Mouse (Mus musculus) C2C12 (cell line): ENCODE measurements around the gene Gnaq. TPM values are rescaled to one million over a fixed set of nuclear protein-coding genes. Genes with fewer than 3 reads are reported as not detected.

Source experiments
- H3K27me3 ChIP-seq: one replicate; pipeline ENCODE4 v1.6.1; 2011; ENCODE audit not compliant: control insufficient read depth, insufficient read depth, insufficient read length
- H3K36me3 ChIP-seq: one replicate; pipeline ENCODE4 v1.6.1; 2011; ENCODE audit not compliant: control insufficient read depth, insufficient read depth
- H3K4me3 ChIP-seq: one replicate; pipeline ENCODE4 v1.5.1; 2011; ENCODE audit warnings: mild to moderate bottlenecking, control low read depth; ENCODE audit not compliant: poor library complexity, insufficient read depth, severe bottlenecking
- H3K79me2 ChIP-seq: one replicate; pipeline ENCODE4 v1.6.1; 2011; ENCODE audit not compliant: control insufficient read depth, insufficient read depth
- H3K79me3 ChIP-seq: one replicate; pipeline ENCODE4 v1.6.1; 2011; ENCODE audit warnings: low read depth, control low read depth
- H3ac ChIP-seq: one replicate; pipeline ENCODE3; 2011; ENCODE audit warnings: low read depth; ENCODE audit not compliant: control insufficient read depth, insufficient read length
- CEBPB ChIP-seq: IDR thresholded peaks from one replicate; pipeline ENCODE4 v1.6.1; 2011; ENCODE audit warnings: low read depth, mild to moderate bottlenecking, control low read depth, moderate library complexity
- CTCF ChIP-seq: IDR thresholded peaks from one replicate; pipeline ENCODE4 v1.5.1; 2011; ENCODE audit not compliant: control insufficient read depth, insufficient read depth, insufficient read length
- FOSL1 ChIP-seq: IDR thresholded peaks from one replicate; pipeline ENCODE4 v1.8.0; 2011; ENCODE audit warnings: mild to moderate bottlenecking, low read length; ENCODE audit not compliant: poor library complexity, insufficient read depth, severe bottlenecking
- MAX ChIP-seq: IDR thresholded peaks from one replicate; pipeline ENCODE4 v1.6.1; 2011; ENCODE audit warnings: mild to moderate bottlenecking, control low read depth
- MYOD1 ChIP-seq: IDR thresholded peaks from one replicate; pipeline ENCODE4 v1.6.1; 2011; ENCODE audit warnings: low read depth; ENCODE audit not compliant: control insufficient read depth, insufficient read length
- MYOG ChIP-seq: IDR thresholded peaks from one replicate; pipeline ENCODE4 v1.6.1; 2011; ENCODE audit not compliant: control insufficient read depth, insufficient read length; ENCODE audit errors: extremely low read depth
- USF1 ChIP-seq: IDR thresholded peaks from one replicate; pipeline ENCODE4 v1.6.1; 2011; ENCODE audit warnings: low read depth, mild to moderate bottlenecking, control low read depth, moderate library complexity
- polyA plus RNA-seq: library from polyadenylated mRNA; unstranded; fragments of >200 nt; fragmentation: generic; extraction: Trizol; gene quantifications from one replicate; pipeline ENCODE4 v1.2.1, GENCODE M21; 2012; ENCODE audit warnings: missing spikeins

Gnaq gene
- polyA plus RNA-seq, 1 experiment, result 9.5 TPM

GRCm38 (mm10) chr19:16384957-16385356, 252.3 kb downstream of the Gnaq start:
- Histone ChIP-seq H3ac (no peak overlapping the region), H3K36me3 (peaks cover 4% of the 10 kb centered on the region), H3K4me3 (no peak overlapping the region), H3K27me3 (no peaks in the 10 kb centered on the region), H3K79me2 (no peaks in the 10 kb centered on the region), H3K79me3 (no peaks in the 10 kb centered on the region)
- TF ChIP-seq MAX, result no peak
- TF ChIP-seq MYOG, result no peak
- TF ChIP-seq CTCF, result no peak
- TF ChIP-seq FOSL1, result no peak
- TF ChIP-seq USF1, result no peak

GRCm38 (mm10) chr19:16386514-16386913, 253.9 kb downstream of the Gnaq start:
- Histone ChIP-seq H3K79me2 (no peaks in the 10 kb centered on the region), H3ac (no peak overlapping the region), H3K4me3 (no peak overlapping the region), H3K79me3 (no peaks in the 10 kb centered on the region), H3K27me3 (no peaks in the 10 kb centered on the region), H3K36me3 (peaks cover 4% of the 10 kb centered on the region)
- TF ChIP-seq USF1 (no peak), MAX (peak; percentile 59), FOSL1 (peak; percentile 45), CEBPB (no peak)

- no peaks in the 10 kb centered on the region for H3K27me3 ChIP-seq
- TF ChIP-seq CTCF, result no peak
- no peak for TF ChIP-seq MYOD1
- no peak for TF ChIP-seq FOSL1
- TF ChIP-seq CEBPB, result no peak
- no peak for TF ChIP-seq USF1
- TF ChIP-seq MAX, result no peak
- TF ChIP-seq MYOG, result no peak
Measured at GRCm38 (mm10) chr19:16390192-16390795, 257.7 kb downstream of the Gnaq start.

GRCm38 (mm10) chr19:16394381-16394780, 261.8 kb downstream of the Gnaq start:
- no peak for TF ChIP-seq CEBPB
- no peak for TF ChIP-seq FOSL1
- TF ChIP-seq CTCF, result no peak
- TF ChIP-seq MAX, result no peak
- TF ChIP-seq MYOG, result no peak
- no peak for TF ChIP-seq USF1
- no peak for TF ChIP-seq MYOD1
- Histone ChIP-seq H3K79me3 (no peaks in the 10 kb centered on the region), H3K4me3 (no peak overlapping the region), H3K79me2 (no peaks in the 10 kb centered on the region), H3K27me3 (no peaks in the 10 kb centered on the region), H3ac (no peak overlapping the region), H3K36me3 (no peaks in the 10 kb centered on the region)

More at GRCm38 (mm10) chr19:16390192-16390795, 257.7 kb downstream of the Gnaq start:
- Histone ChIP-seq H3K79me2 (no peaks in the 10 kb centered on the region), H3ac (no peak overlapping the region), H3K4me3 (no peak overlapping the region), H3K79me3 (no peaks in the 10 kb centered on the region), H3K36me3 (peaks cover 4% of the 10 kb centered on the region)

- Histone ChIP-seq H3K36me3 (no peaks in the 10 kb centered on the region), H3K79me2 (no peaks in the 10 kb centered on the region), H3K4me3 (no peak overlapping the region), H3ac (no peak overlapping the region), H3K79me3 (no peaks in the 10 kb centered on the region), H3K27me3 (no peaks in the 10 kb centered on the region)
- TF ChIP-seq MYOD1 (peak; percentile 81), CTCF (no peak)
Measured at GRCm38 (mm10) chr19:16403101-16403500, 270.5 kb downstream of the Gnaq start.

- H3K79me2 ChIP-seq, result no peaks in the 10 kb centered on the region
- no peak for TF ChIP-seq MYOD1
- TF ChIP-seq CTCF, result no peak
- no peak for TF ChIP-seq MYOG
- no peak overlapping the region for H3ac ChIP-seq
- no peaks in the 10 kb centered on the region for H3K79me3 ChIP-seq
- no peaks in the 10 kb centered on the region for H3K36me3 ChIP-seq
- H3K4me3 ChIP-seq, result no peak overlapping the region
- H3K27me3 ChIP-seq, result no peaks in the 10 kb centered on the region
Measured at GRCm38 (mm10) chr19:16407727-16408126, 275.1 kb downstream of the Gnaq start.
